Mouse (Mus musculus): Measurements from ENCODE around the gene Hhat. TPM values are rescaled to one million over a fixed set of nuclear protein-coding genes. Genes with fewer than 3 reads are reported as not detected.

Hhat gene
- total and polyA plus RNA-seq, 2 experiments from 2014 or later: 4.0 to 13.2 TPM

- Histone ChIP-seq H3K9me3 (replicated peaks; ENCODE audit: control insufficient read depth, low read length) (no peaks in the 10 kb centered on the region), H3K27me3 (ENCODE audit: control insufficient read depth, insufficient read depth, low read length) (no peaks in the 10 kb centered on the region), H3K27ac (ENCODE audit: low read depth) (no peak overlapping the region), H3K36me3 (replicated peaks; ENCODE audit: control insufficient read depth, insufficient read depth, low read length) (no peaks in the 10 kb centered on the region), H3K9ac (replicated peaks; ENCODE audit: low read depth, low read length) (no peak overlapping the region), H3K4me1 (ENCODE audit: control insufficient read depth, insufficient read depth) (no peaks in the 10 kb centered on the region), H3K4me2 (ENCODE audit: low read depth, low read length) (no peak overlapping the region), H3K4me3 (ENCODE audit: low read depth, low read length) (no peak overlapping the region)
- ATAC-seq (ENCODE audit: insufficient read depth, low read depth) (no peak), DNase-seq (ENCODE audit: low spot score) (no peak)
- 59% methylated on average over 2 of the region's 2 CpGs for WGBS
- TF ChIP-seq CTCF (IDR thresholded peaks at IDR 0.05; ENCODE audit: low read depth): no peak
- no peak for TF ChIP-seq EP300 (IDR thresholded peaks at IDR 0.05; ENCODE audit: low read depth)
Measured at GRCm38 (mm10) chr1:192642126-192642525, 128.9 kb downstream of the Hhat start.

- 59% methylated on average over 3 of the region's 3 CpGs for WGBS
- Histone ChIP-seq H3K4me1 (ENCODE audit: control insufficient read depth, insufficient read depth) (no peaks in the 10 kb centered on the region), H3K9me3 (replicated peaks; ENCODE audit: control insufficient read depth, low read length) (no peaks in the 10 kb centered on the region), H3K36me3 (replicated peaks; ENCODE audit: control insufficient read depth, insufficient read depth, low read length) (no peaks in the 10 kb centered on the region), H3K27ac (ENCODE audit: low read depth) (no peak overlapping the region), H3K27me3 (ENCODE audit: control insufficient read depth, insufficient read depth, low read length) (no peaks in the 10 kb centered on the region), H3K4me3 (ENCODE audit: low read depth, low read length) (no peak overlapping the region), H3K9ac (replicated peaks; ENCODE audit: low read depth, low read length) (no peak overlapping the region), H3K4me2 (ENCODE audit: low read depth, low read length) (no peak overlapping the region)
- ATAC-seq (ENCODE audit: insufficient read depth, low read depth): no peak
- no peak for DNase-seq (ENCODE audit: low spot score)
- TF ChIP-seq EP300 (IDR thresholded peaks at IDR 0.05; ENCODE audit: low read depth) (no peak), CTCF (IDR thresholded peaks at IDR 0.05; ENCODE audit: low read depth) (no peak)
Measured at GRCm38 (mm10) chr1:192639175-192639574, 131.8 kb downstream of the Hhat start.

GRCm38 (mm10) chr1:192621843-192622242 lies 149.2 kb downstream of the Hhat start:
- H3K27ac ChIP-seq (ENCODE audit: low read depth): no peak overlapping the region
- H3K4me1 ChIP-seq (ENCODE audit: control insufficient read depth, insufficient read depth): no peaks in the 10 kb centered on the region
- 0 out of 2 replicates have a peak, but pooled peaks cover 4% of the 10 kb centered on the region for H3K9me3 ChIP-seq (replicated peaks; ENCODE audit: control insufficient read depth, low read length)
- DNase-seq (ENCODE audit: low spot score) (no peak), ATAC-seq (ENCODE audit: insufficient read depth, low read depth) (no peak)
- H3K27me3 ChIP-seq (ENCODE audit: control insufficient read depth, insufficient read depth, low read length): no peaks in the 10 kb centered on the region
- H3K9ac ChIP-seq (replicated peaks; ENCODE audit: low read depth, low read length): no peak overlapping the region
- 69% methylated on average over 2 of the region's 2 CpGs for WGBS
- no peaks in the 10 kb centered on the region for H3K36me3 ChIP-seq (replicated peaks; ENCODE audit: control insufficient read depth, insufficient read depth, low read length)
- TF ChIP-seq CTCF (IDR thresholded peaks at IDR 0.05; ENCODE audit: low read depth): no peak
- no peak for TF ChIP-seq EP300 (IDR thresholded peaks at IDR 0.05; ENCODE audit: low read depth)
- no peak overlapping the region for H3K4me3 ChIP-seq (ENCODE audit: low read depth, low read length)
- no peak overlapping the region for H3K4me2 ChIP-seq (ENCODE audit: low read depth, low read length)

- Histone ChIP-seq H3K9ac (replicated peaks; ENCODE audit: low read depth, low read length) (no peak overlapping the region), H3K4me3 (ENCODE audit: low read depth, low read length) (no peak overlapping the region), H3K36me3 (replicated peaks; ENCODE audit: control insufficient read depth, insufficient read depth, low read length) (no peaks in the 10 kb centered on the region), H3K4me2 (ENCODE audit: low read depth, low read length) (no peak overlapping the region), H3K27ac (ENCODE audit: low read depth) (no peak overlapping the region), H3K4me1 (ENCODE audit: control insufficient read depth, insufficient read depth) (peaks cover 17% of the 10 kb centered on the region; the same call in 1 of the 2 replicates), H3K9me3 (replicated peaks; ENCODE audit: control insufficient read depth, low read length) (no peaks in the 10 kb centered on the region), H3K27me3 (ENCODE audit: control insufficient read depth, insufficient read depth, low read length) (no peaks in the 10 kb centered on the region)
- DNase-seq (ENCODE audit: low spot score) (no peak), ATAC-seq (ENCODE audit: insufficient read depth, low read depth) (no peak)
- 53% methylated on average over 6 of the region's 6 CpGs for WGBS
- TF ChIP-seq CTCF (IDR thresholded peaks at IDR 0.05; ENCODE audit: low read depth) (no peak), EP300 (IDR thresholded peaks at IDR 0.05; ENCODE audit: low read depth) (no peak)
Measured at GRCm38 (mm10) chr1:192613271-192613670, 157.8 kb downstream of the Hhat start.

GRCm38 (mm10) chr1:192611996-192612739 lies 158.9 kb downstream of the Hhat start:
- 43% methylated on average over 11 of the region's 11 CpGs for WGBS
- TF ChIP-seq EP300 (IDR thresholded peaks at IDR 0.05; ENCODE audit: low read depth) (no peak), CTCF (IDR thresholded peaks at IDR 0.05; ENCODE audit: low read depth) (no peak)
- Histone ChIP-seq H3K9ac (replicated peaks; ENCODE audit: low read depth, low read length) (no peak overlapping the region), H3K4me3 (ENCODE audit: low read depth, low read length) (no peak overlapping the region), H3K27ac (ENCODE audit: low read depth) (no peak overlapping the region), H3K36me3 (replicated peaks; ENCODE audit: control insufficient read depth, insufficient read depth, low read length) (no peaks in the 10 kb centered on the region), H3K4me1 (ENCODE audit: control insufficient read depth, insufficient read depth) (peaks cover 17% of the 10 kb centered on the region; the same call in 1 of the 2 replicates), H3K4me2 (ENCODE audit: low read depth, low read length) (no peak overlapping the region), H3K27me3 (ENCODE audit: control insufficient read depth, insufficient read depth, low read length) (no peaks in the 10 kb centered on the region), H3K9me3 (replicated peaks; ENCODE audit: control insufficient read depth, low read length) (no peaks in the 10 kb centered on the region)
- ATAC-seq (ENCODE audit: insufficient read depth, low read depth) (no peak), DNase-seq (ENCODE audit: low spot score) (peak; percentile 14)

- no peak for ATAC-seq (ENCODE audit: insufficient read depth, low read depth)
- TF ChIP-seq CTCF (IDR thresholded peaks at IDR 0.05; ENCODE audit: low read depth) (no peak), EP300 (IDR thresholded peaks at IDR 0.05; ENCODE audit: low read depth) (no peak)
- Histone ChIP-seq H3K9ac (replicated peaks; ENCODE audit: low read depth, low read length) (no peak overlapping the region), H3K27ac (ENCODE audit: low read depth) (no peak overlapping the region), H3K4me3 (ENCODE audit: low read depth, low read length) (no peak overlapping the region), H3K4me2 (ENCODE audit: low read depth, low read length) (no peak overlapping the region), H3K27me3 (ENCODE audit: control insufficient read depth, insufficient read depth, low read length) (no peaks in the 10 kb centered on the region), H3K4me1 (ENCODE audit: control insufficient read depth, insufficient read depth) (peaks cover 12% of the 10 kb centered on the region; the same call in 1 of the 2 replicates), H3K36me3 (replicated peaks; ENCODE audit: control insufficient read depth, insufficient read depth, low read length) (no peaks in the 10 kb centered on the region), H3K9me3 (replicated peaks; ENCODE audit: control insufficient read depth, low read length) (no peaks in the 10 kb centered on the region)
- WGBS: 71% methylated on average over 8 of the region's 8 CpGs
- no peak for DNase-seq (ENCODE audit: low spot score)
Measured at GRCm38 (mm10) chr1:192606876-192607275, 164.1 kb downstream of the Hhat start.

All from heart, postnatal 0 days (tissue).